Mouse (Mus musculus): ENCODE measurements around the gene Olfr10.
A peak's percentile ranks its signal among the peaks of the same experiment; 100 is the strongest.
"Not testable (repeated sequence)": the region's sequence is repeated elsewhere in the genome, so short reads cannot be mapped to it uniquely, and the experiment has no call there.

Olfr10 gene

GRCm38 (mm10) chr11:49271334-49271733 lies 33.2 kb upstream of the Olfr10 start:
- H3K36me3 ChIP-seq (ENCODE audit: control insufficient read depth, insufficient read depth, low read length, poor library complexity, severe bottlenecking), result no peaks in the 10 kb centered on the region
- peak; percentile 78 for DNase-seq (ENCODE audit: low read depth, low spot score)
- H3K27me3 ChIP-seq (ENCODE audit: control insufficient read depth, insufficient read depth, low read length, poor library complexity, severe bottlenecking), result no peaks in the 10 kb centered on the region; the same call in 1 of the 2 replicates

- H3K27me3 ChIP-seq (ENCODE audit: control insufficient read depth, insufficient read depth, low read length, poor library complexity, severe bottlenecking), result no peaks in the 10 kb centered on the region; the same call in 1 of the 2 replicates
- no peak for DNase-seq (ENCODE audit: low read depth, low spot score)
- no peaks in the 10 kb centered on the region for H3K36me3 ChIP-seq (ENCODE audit: control insufficient read depth, insufficient read depth, low read length, poor library complexity, severe bottlenecking)
These were observed 30.6 kb upstream of the Olfr10 start for GRCm38 (mm10) chr11:49273834-49274519.

GRCm38 (mm10) chr11:49278222-49278621 lies 26.3 kb upstream of the Olfr10 start, which contains the start of gene Olfr1393:
Gene Olfr1393, plus strand, starts transcription at chr11:49278304.
- no peaks in the 10 kb centered on the region for H3K36me3 ChIP-seq (ENCODE audit: control insufficient read depth, insufficient read depth, low read length, poor library complexity, severe bottlenecking)
- no peaks in the 10 kb centered on the region for H3K27me3 ChIP-seq (ENCODE audit: control insufficient read depth, insufficient read depth, low read length, poor library complexity, severe bottlenecking)
- no peak for DNase-seq (ENCODE audit: low read depth, low spot score)

- H3K36me3 ChIP-seq (ENCODE audit: control insufficient read depth, insufficient read depth, low read length, poor library complexity, severe bottlenecking); H3K27me3 ChIP-seq (ENCODE audit: control insufficient read depth, insufficient read depth, low read length, poor library complexity, severe bottlenecking); DNase-seq (ENCODE audit: low read depth, low spot score): not testable (repeated sequence)
These were observed 19.6 kb upstream of the Olfr10 start, which contains the start of gene Olfr1392 for GRCm38 (mm10) chr11:49284982-49285381. Gene Olfr1392, plus strand, starts transcription at chr11:49285282.

- DNase-seq (ENCODE audit: low read depth, low spot score), result no peak
- no peaks in the 10 kb centered on the region; the same call in 1 of the 2 replicates for H3K27me3 ChIP-seq (ENCODE audit: control insufficient read depth, insufficient read depth, low read length, poor library complexity, severe bottlenecking)
- H3K36me3 ChIP-seq (ENCODE audit: control insufficient read depth, insufficient read depth, low read length, poor library complexity, severe bottlenecking), result no peaks in the 10 kb centered on the region
These were observed 17.3 kb upstream of the Olfr10 start for GRCm38 (mm10) chr11:49287251-49287650.

GRCm38 (mm10) chr11:49292777-49293176 lies 11.8 kb upstream of the Olfr10 start:
- H3K36me3 ChIP-seq (ENCODE audit: control insufficient read depth, insufficient read depth, low read length, poor library complexity, severe bottlenecking), result no peaks in the 10 kb centered on the region
- H3K27me3 ChIP-seq (ENCODE audit: control insufficient read depth, insufficient read depth, low read length, poor library complexity, severe bottlenecking), result no peaks in the 10 kb centered on the region; the same call in 1 of the 2 replicates
- no peak for DNase-seq (ENCODE audit: low read depth, low spot score)

GRCm38 (mm10) chr11:49308547-49308946 lies 4.0 kb downstream of the Olfr10 start:
- DNase-seq (ENCODE audit: low read depth, low spot score), result not testable (repeated sequence)

GRCm38 (mm10) chr11:49322442-49322841 lies 17.9 kb downstream of the Olfr10 start, which contains the start of gene Olfr1391:
Gene Olfr1391, plus strand, starts transcription at chr11:49322742.
- Histone ChIP-seq H3K27me3 (ENCODE audit: control insufficient read depth, insufficient read depth, low read length, poor library complexity, severe bottlenecking) (no peaks in the 10 kb centered on the region), H3K36me3 (ENCODE audit: control insufficient read depth, insufficient read depth, low read length, poor library complexity, severe bottlenecking) (no peaks in the 10 kb centered on the region)
- DNase-seq (ENCODE audit: low read depth, low spot score), result no peak

More at GRCm38 (mm10) chr11:49308547-49308946, 4.0 kb downstream of the Olfr10 start:
- H3K27me3 ChIP-seq (ENCODE audit: control insufficient read depth, insufficient read depth, low read length, poor library complexity, severe bottlenecking); H3K36me3 ChIP-seq (ENCODE audit: control insufficient read depth, insufficient read depth, low read length, poor library complexity, severe bottlenecking): not testable (repeated sequence)

- DNase-seq (ENCODE audit: low read depth, low spot score), result no peak
- H3K27me3 ChIP-seq (ENCODE audit: control insufficient read depth, insufficient read depth, low read length, poor library complexity, severe bottlenecking), result no peaks in the 10 kb centered on the region
- no peaks in the 10 kb centered on the region for H3K36me3 ChIP-seq (ENCODE audit: control insufficient read depth, insufficient read depth, low read length, poor library complexity, severe bottlenecking)
These were observed 22.2 kb downstream of the Olfr10 start for GRCm38 (mm10) chr11:49326726-49327125.

- DNase-seq (ENCODE audit: low read depth, low spot score), result no peak
- Histone ChIP-seq H3K36me3 (ENCODE audit: control insufficient read depth, insufficient read depth, low read length, poor library complexity, severe bottlenecking) (no peaks in the 10 kb centered on the region), H3K27me3 (ENCODE audit: control insufficient read depth, insufficient read depth, low read length, poor library complexity, severe bottlenecking) (no peaks in the 10 kb centered on the region)
These were observed 25.1 kb downstream of the Olfr10 start for GRCm38 (mm10) chr11:49329686-49330085.

GRCm38 (mm10) chr11:49334888-49335287 lies 30.3 kb downstream of the Olfr10 start, which contains the start of gene Olfr1390:
Gene Olfr1390, plus strand, starts transcription at chr11:49335188.
- Histone ChIP-seq H3K27me3 (ENCODE audit: control insufficient read depth, insufficient read depth, low read length, poor library complexity, severe bottlenecking) (no peaks in the 10 kb centered on the region), H3K36me3 (ENCODE audit: control insufficient read depth, insufficient read depth, low read length, poor library complexity, severe bottlenecking) (no peaks in the 10 kb centered on the region)
- DNase-seq (ENCODE audit: low read depth, low spot score), result no peak

- DNase-seq (ENCODE audit: low read depth, low spot score), result no peak
- H3K36me3 ChIP-seq (ENCODE audit: control insufficient read depth, insufficient read depth, low read length, poor library complexity, severe bottlenecking), result no peaks in the 10 kb centered on the region
These were observed 32.8 kb downstream of the Olfr10 start for GRCm38 (mm10) chr11:49337150-49337832.

More at GRCm38 (mm10) chr11:49337150-49337832, 32.8 kb downstream of the Olfr10 start:
- H3K27me3 ChIP-seq (ENCODE audit: control insufficient read depth, insufficient read depth, low read length, poor library complexity, severe bottlenecking), result no peaks in the 10 kb centered on the region
